Mouse (Mus musculus): ENCODE measurements at regions not wholly inside any gene's neighbourhood (a gene's known extent, or its start where the extent isn't known, plus 50 kb on each side); places are given as distances from the start of the nearest gene placed in this dataset.
"Not testable (repeated sequence)": the region's sequence is repeated elsewhere in the genome, so short reads cannot be mapped to it uniquely, and the experiment has no call there.

DNA sequence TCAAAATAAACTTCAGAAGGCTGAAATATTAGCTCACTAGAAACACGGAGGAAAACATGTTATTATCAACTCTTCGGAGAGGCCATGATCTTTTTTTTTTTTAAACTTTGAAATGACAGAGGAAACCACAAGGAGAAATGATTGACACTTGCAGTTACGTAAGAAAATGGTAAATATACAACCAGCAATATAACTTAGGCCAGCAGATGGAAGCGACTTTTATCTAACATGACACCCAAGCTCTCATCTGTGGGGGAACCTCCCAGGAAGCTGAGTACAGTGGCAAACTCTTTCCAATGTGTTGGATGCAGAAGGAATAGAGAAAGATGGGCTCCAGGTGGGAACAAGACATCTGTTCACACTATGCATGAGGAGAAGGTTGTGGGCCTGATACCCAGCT lies 104.2 kb downstream of the Gm5426 start:
- DNase-seq (ENCODE audit: low spot score in 2 of 2), result no peak

DNA sequence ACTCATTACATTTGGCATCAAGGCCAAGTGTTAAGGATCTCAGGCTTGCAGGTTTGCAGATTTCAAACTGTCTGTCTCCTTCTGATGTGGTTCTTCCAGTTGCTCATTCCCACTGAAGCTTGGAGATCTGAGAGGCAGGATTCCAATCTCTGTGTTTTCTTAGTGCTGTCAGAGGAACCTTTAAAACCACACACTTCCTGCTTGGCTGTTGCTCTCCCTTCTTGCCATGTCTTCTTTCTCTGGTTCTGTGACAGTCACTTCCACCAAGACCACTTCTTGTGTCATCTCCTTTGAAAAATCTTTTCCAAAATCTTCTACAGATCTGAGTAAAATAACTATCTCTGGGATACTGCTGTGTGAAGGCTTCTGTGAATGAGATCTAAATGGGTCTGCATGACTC lies 117.3 kb downstream of the Gm5426 start:
- no peak for DNase-seq (ENCODE audit: low spot score in 2 of 2)

GRCm38 (mm10) chr10:96254250-96254862 lies 118.0 kb downstream of the Gm5426 start:
- DNase-seq (ENCODE audit: low spot score in 2 of 2), result no peak

GRCm38 (mm10) chr10:96257935-96258334 lies 121.5 kb downstream of the Gm5426 start:
- no peak for DNase-seq (ENCODE audit: low spot score in 2 of 2)

- no peak for DNase-seq (ENCODE audit: low spot score in 2 of 2)
Measured at GRCm38 (mm10) chr10:96259242-96259641, 122.8 kb downstream of the Gm5426 start.

- DNase-seq (ENCODE audit: low spot score in 2 of 2), result no peak
Measured at GRCm38 (mm10) chr10:96259648-96260047, 123.2 kb downstream of the Gm5426 start.

- no peak for DNase-seq (ENCODE audit: low spot score in 2 of 2)
Measured at GRCm38 (mm10) chr10:96263544-96263943, 127.1 kb downstream of the Gm5426 start.

DNA sequence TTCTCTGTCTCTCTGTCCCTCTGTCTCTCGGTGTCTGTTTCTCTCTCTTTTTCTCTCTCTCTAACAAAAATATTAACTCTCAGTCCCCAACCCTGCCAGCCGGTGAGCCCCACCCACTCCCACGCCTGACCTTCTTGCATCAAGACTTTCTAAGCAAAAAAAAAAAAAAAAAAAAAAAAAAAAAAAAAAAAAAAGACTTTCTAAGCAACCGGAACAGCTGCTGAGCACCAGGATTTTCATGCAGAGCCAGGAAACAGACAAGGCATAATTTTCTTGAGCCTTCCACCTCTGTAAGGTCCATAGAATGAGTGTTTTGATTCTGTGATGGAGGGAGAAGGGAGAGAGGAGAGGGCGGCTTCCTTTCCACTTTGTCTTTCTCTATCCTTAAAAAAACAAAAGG lies 128.0 kb downstream of the Gm5426 start:
- no peak for DNase-seq (ENCODE audit: low spot score in 2 of 2)

GRCm38 (mm10) chr10:96264866-96265265 lies 128.5 kb downstream of the Gm5426 start:
- DNase-seq (ENCODE audit: low spot score in 2 of 2), result no peak

DNA sequence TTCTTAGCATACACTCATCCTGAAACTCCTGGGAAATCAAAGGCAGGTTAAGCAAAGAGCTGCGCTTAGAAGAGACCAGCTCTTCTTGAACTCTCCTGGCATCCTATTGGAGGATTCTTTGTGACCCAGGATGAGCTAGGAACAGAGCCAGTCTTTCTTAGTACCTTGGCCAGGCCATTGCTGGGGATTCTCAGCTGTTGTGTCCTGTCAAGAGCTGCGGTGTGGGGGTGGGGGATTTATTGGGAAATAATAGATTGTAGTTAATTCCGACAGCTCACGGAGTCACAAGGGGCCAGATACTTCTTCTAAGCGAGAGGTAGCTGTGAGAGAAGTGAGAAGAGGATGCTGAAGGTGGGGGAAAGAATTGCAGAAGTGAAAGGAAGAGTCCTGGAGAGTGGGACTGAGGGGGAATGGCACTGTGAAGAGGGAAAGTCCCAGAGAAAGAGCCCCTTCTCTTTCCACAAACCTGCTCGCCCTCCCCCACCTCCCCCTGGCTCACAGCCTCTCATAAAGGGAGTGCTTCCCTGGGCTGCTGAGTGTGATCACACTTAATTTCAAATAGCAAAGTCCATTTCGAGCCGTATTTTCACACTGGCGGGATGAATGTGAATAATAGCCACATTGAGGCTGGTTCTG lies 129.8 kb downstream of the Gm5426 start:
- peak in 1 of 2 experiments; percentile 8 for DNase-seq (ENCODE audit: low spot score in 2 of 2)

GRCm38 (mm10) chr10:96267603-96268002 lies 131.2 kb downstream of the Gm5426 start:
- DNase-seq (ENCODE audit: low spot score in 2 of 2), result no peak

- DNase-seq (ENCODE audit: low spot score in 2 of 2), result peak; percentile 73 to 75
Measured at GRCm38 (mm10) chr10:96273607-96274365, 137.4 kb downstream of the Gm5426 start.

GRCm38 (mm10) chr10:96280149-96280548 lies 143.7 kb downstream of the Gm5426 start:
- DNase-seq (ENCODE audit: low spot score in 2 of 2), result no peak

- DNase-seq (ENCODE audit: low spot score in 2 of 2), result no peak
Measured at GRCm38 (mm10) chr10:96285407-96286093, 149.1 kb downstream of the Gm5426 start.

DNA sequence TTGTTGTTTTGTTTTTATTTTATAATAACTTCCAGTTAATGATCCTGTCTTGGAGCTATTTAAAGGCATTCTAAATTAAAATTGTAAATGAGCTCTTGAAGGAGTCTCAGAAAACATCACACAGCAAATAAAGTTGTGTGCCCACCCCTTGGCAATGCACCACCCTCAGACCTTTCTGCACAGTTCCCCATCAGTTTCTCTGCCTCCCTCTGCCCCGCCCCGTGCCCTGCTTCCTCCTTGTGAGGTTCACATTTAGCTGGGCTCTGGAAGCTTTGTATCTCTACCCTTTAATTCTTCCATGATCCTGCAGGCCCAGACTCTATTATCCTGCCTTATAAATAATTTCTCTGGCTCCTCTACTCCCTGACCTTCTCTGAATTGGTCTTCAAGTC lies 149.7 kb downstream of the Gm5426 start:
- no peak for DNase-seq (ENCODE audit: low spot score in 2 of 2)

DNA sequence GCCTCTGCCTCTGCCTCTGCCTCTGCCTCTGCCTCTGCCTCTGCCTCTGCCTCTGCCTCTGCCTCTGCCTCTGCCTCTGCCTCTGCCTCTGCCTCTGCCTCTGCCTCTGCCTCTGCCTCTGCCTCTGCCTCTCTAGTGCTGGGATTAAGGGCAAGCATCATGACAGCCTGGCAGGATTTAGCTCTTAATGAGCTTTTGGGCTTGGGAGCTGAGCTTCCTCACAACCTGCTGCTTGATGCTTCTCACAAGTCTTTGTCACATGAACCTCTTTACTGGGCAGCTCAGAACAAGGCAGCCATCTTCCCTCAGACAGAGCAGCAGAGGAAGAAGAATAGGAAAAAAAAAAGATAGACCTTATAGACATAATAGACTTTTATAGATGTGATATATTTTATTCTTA lies 152.6 kb downstream of the Gm5426 start:
- not testable (repeated sequence) for DNase-seq (ENCODE audit: low spot score in 2 of 2)

GRCm38 (mm10) chr10:96293622-96294021 lies 157.2 kb downstream of the Gm5426 start:
- DNase-seq (ENCODE audit: low spot score in 2 of 2), result no peak

DNA sequence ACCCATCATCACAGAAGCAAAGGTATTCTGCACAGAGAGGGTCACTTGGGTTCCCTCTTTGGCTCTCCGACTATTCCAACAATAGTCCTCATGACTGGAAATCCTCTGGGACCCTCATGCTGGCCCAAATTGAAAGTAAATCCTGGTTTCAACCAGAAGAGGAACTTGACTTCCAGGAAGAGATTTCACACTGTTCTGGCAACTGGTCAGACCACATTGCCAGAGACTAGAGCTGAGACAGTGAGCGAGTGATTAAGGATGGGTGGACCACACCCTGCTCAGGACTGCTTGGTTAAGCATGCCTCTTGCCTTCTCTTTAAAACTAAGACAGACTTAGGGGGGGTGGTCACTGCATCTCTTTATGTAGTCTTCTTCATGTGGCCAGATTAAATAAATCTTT lies 158.3 kb downstream of the Gm5426 start:
- DNase-seq (ENCODE audit: low spot score in 2 of 2), result peak; percentile 16 to 20

DNA sequence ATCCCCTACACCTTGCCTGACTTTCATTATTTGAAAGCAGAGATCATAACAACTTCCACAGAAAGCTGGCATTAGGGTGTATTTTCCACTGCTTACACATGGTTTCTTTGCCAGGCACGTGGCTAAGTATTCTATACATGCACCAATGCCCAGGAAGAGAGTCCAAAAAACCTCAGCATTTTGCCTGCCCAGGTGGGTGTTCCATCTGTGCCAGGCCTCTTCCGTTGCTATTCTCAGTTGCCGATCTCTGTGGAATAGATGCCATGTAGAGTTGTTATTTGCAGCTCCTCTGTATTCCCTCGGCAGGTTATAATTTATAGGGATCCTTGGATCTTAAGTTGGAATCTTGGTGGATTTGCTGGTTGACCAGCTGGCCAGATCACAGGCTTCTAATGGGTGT lies 161.3 kb downstream of the Gm5426 start:
- no peak for DNase-seq (ENCODE audit: low spot score in 2 of 2)

- DNase-seq (ENCODE audit: low spot score in 2 of 2), result no peak
Measured at GRCm38 (mm10) chr10:96298566-96298965, 162.2 kb downstream of the Gm5426 start.

DNA sequence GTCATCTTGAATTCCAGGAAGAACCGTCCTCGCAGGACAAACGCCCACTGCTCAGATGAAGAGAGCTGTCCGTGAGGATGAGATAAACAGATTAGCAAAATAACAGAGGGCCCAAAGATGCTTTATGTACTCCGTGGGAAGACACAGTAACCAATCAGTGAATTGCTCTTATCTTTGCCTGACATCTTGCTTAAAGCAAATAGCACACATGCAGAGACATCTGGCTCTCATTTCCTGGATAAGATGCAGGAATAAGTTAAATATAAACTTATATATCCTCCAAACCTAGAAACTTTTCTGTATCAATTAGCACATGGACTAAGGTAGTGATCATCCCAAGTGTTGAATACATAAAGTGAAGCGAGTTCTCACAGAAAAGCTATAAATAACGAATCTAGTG lies 169.3 kb downstream of the Gm5426 start:
- no peak for DNase-seq (ENCODE audit: low spot score in 2 of 2)

DNA sequence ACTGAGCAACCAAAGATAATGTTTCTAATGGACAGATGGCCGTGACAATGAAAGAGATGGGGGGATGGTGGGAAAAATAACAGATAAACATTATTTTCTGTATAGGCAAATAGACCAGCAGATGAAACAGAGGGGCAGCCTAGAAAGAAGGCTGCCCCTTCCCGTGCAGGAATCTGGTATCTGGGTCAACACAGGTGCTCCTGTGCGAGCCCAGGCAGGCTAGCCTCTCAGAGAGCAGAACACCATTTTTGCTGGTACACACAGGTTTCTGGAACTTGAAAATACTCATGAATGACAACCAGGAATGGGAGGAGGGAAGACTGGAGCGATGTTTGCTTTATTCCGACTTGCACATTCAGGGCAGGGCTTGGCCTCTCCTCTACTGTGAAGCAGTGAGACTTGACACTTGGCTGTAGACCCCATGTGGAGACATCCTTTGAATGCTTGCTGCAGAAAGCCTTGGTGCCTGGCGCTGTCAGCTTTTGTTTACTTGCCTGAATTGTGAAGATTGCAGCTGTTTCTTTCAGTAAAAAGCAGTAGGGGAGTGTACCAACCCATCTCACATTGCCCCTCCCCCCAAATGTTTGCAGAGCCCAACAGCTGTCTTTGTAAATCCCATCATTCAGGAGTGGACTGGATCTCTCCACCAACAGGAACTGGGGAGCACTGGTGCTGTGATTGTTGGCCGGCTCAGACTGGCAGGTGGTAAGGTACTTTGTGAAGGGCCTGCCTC lies 172.5 kb downstream of the Gm5426 start:
- DNase-seq (ENCODE audit: low spot score in 2 of 2), result no peak

Data from natural killer cell, adult 2 months (primary cell).